Mouse (Mus musculus) monocyte, adult 5-6 weeks (primary cell): Measurements from ENCODE around the gene Dido1. TPM values are rescaled to one million over a fixed set of nuclear protein-coding genes. Genes with fewer than 3 reads are reported as not detected.
"Not testable (repeated sequence)": the region's sequence is repeated elsewhere in the genome, so short reads cannot be mapped to it uniquely, and the experiment has no call there.

Experiments used
- ATAC-seq: fragments of 153-309, 156-312 bp; replicated peaks from 2 replicates; pipeline ENCODE4 v1.8.0; 2017; ENCODE audit warnings: mild to moderate bottlenecking; ENCODE audit not compliant: low TSS enrichment, insufficient number of reproducible peaks, severe bottlenecking, poor library complexity, low FRiP score
- total RNA-seq: library from RNA; stranded (forward); fragments of 200-1000, 200-491, 200-594 nt; gene quantifications from 3 replicates; pipeline ENCODE4 v1.2.3, GENCODE M21; 2017

Dido1 gene
- total RNA-seq, 1 experiment from 2014 or later = 65.1 TPM

- ATAC-seq = no peak
These were observed 16.2 kb upstream of the Dido1 start for GRCm38 (mm10) chr2:180725856-180726629.

DNA sequence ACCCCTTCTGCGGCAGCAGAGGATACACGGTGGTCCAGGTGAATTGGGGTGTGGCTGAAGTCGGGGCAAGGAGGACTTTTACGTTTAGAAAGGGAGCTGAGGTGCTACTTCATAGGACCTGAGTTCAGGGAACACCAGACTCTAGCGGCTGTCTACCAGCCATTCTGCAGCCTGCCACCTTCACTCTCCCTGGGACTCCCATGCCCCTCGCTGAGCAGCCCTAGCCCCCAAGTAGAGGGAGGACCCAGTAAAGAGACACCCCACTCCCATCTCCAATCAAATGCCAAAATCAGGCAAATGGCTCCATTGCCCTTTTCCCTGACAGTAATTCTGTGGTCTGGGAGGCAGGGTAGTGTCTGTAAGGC lies 15.6 kb upstream of the Dido1 start:
- no peak for ATAC-seq

GRCm38 (mm10) chr2:180724585-180725413 lies 15.0 kb upstream of the Dido1 start, which contains the start of gene Slc17a9:
Gene Slc17a9 (plus strand): TSS chr2:180725263.
- ATAC-seq = peak; percentile 58

- no peak for ATAC-seq
These were observed 14.1 kb upstream of the Dido1 start for GRCm38 (mm10) chr2:180723865-180724264.

GRCm38 (mm10) chr2:180722748-180723147 lies 12.9 kb upstream of the Dido1 start:
- ATAC-seq = not testable (repeated sequence)

DNA sequence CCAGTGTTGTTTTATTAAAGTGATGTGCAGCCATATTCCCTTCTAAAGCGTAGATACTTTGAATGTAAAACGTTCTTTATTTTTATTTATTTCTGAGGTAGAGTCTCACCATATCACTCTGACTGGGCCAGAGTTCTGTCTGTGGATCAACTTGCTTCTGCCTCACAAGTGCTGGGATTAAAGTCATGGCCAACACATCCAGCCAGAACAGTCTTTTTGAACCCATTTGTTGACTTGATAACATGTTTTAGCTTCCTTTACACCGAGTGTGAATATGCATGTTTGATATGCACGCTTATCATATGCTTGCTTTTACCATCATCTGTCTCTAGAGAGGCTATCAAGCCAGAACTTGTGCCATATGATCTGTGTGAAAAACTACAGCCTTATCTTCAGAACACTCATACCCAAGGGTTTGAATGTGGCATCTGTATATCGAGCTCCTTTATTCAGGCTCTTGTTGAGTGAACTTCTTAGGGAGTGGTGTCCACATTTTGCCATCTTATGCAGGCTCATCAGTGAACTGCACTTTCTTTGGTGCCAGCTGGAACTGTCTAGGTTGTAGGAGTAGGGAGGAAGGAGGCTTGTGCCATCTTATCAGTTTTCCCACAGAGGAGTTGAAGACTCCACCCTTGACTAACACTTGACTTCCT lies 2.4 kb upstream of the Dido1 start:
- ATAC-seq = no peak

DNA sequence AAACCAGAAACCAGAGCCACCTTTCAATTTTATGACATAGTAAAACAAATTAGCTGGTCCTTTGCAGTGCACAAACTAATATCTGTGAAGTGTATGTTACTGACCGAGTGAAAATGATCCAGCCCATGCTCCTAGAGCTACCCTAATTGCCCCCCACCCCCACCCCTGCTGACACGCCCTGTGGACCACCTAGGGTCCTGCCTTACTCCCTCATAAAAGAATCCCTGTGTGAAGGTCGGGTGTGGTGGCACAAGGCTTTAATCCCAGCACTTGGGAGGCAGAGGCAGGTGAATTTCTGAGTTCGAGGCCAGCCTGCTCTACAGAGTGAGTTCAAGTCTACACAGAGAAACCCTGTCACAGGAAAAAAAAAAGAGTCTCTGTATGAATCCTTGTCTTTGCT lies 1.7 kb upstream of the Dido1 start:
- ATAC-seq = no peak

- peak; percentile 6; the same call in 1 of the 2 replicates for ATAC-seq
These were observed 717 bp upstream of the Dido1 start for GRCm38 (mm10) chr2:180710276-180711155.

- ATAC-seq = 0 out of 2 replicates have a peak, but pooled peaks have one; percentile 3
These were observed 526 bp downstream of the Dido1 start for GRCm38 (mm10) chr2:180709023-180709922.

DNA sequence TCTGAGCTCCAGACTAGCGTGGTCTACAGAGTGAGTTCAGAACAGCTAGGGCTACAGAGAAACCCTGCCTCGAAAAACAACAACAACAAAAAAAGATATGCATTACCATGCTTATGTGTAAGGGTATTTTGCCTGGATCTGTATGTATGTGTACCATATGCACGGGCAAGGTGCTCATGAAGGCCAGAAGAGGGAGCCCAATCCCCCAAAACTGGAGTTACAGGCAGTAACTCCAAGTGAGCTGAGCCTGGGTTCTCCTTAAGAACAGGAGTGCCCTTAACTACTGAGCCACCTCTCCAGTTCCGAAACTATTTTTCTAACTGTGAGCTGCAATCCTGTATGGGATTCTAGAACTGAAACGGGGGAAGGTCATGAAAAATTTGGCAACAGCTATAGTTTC lies 3.8 kb downstream of the Dido1 start:
- no peak for ATAC-seq

- ATAC-seq = peak; percentile 32; the same call in 1 of the 2 replicates
These were observed 4.7 kb downstream of the Dido1 start for GRCm38 (mm10) chr2:180705066-180705465.

DNA sequence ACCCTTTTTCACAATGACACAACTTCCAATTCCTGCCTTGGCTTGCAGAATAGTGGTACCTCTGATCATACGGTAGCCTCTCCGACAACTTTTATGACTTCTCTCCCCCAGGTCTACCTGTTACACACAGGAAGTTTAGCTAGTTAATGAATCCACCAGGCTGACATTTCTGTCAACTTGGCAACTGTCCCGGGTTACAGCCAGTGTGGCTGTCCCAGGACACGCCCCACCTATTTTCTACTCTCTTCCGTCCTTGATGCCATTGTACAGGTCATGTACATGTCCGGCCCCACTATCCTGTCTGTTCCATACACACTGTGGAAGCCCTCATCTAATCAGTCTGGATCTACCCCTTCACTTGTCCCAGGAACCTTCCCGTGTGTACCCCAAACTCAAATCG lies 5.2 kb downstream of the Dido1 start:
- ATAC-seq = no peak

GRCm38 (mm10) chr2:180703645-180704359 lies 6.0 kb downstream of the Dido1 start:
- no peak for ATAC-seq

- ATAC-seq = no peak
These were observed 6.6 kb downstream of the Dido1 start for GRCm38 (mm10) chr2:180703175-180703574.

- no peak for ATAC-seq
These were observed 7.1 kb downstream of the Dido1 start for GRCm38 (mm10) chr2:180702701-180703149.

DNA sequence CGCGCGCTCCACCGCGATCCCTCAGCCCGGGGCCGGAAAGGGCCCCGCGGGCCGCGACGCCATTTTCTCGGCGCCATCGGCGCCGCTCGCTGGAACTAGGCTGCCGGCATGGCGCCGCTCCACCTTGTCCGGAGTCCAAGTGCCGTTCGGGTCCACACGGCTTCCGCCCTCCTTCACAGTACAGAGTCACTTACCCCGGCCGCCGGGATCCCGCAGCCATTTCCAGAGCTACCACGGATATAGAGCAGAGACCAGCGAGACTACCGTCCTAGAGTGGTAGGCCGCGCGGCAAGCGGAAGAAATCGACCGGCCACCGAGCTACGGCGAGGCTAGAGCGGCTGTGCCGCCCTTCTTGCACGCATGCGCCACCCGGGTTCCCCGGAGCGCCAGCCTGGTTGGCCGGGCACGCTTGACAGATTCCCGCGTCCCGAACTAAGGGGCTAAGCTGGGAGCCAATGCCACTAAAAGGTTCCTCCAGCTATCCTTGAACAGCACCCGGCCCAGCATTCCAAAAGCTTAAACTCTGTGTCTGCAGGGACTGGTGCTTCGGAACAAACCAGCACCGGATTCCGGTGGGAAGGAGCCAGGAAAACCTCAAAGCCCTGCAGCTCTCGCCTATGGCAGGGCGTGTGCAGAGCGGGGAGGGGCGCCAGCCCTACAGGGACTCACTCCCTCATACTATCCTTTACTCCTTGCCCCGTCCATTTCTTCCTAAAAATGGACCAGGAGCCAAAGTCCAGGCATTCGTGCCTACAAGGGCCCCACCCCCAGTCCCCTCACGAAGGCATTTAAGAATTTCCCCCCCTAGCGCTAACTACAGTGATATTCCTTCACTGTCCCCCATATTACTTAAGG lies 7.8 kb downstream of the Dido1 start:
- ATAC-seq = peak; percentile 87
